Mouse (Mus musculus) kidney, postnatal 0 days (tissue): ENCODE measurements at regions not wholly inside any gene's neighbourhood (a gene's known extent, or its start where the extent isn't known, plus 50 kb on each side); places are given as distances from the start of the nearest gene placed in this dataset.
A peak's percentile ranks its signal among the peaks of the same experiment; 100 is the strongest.

Source experiments
- ATAC-seq: fragments of 200-750 bp; cut with Nextera tagmentation; replicated peaks from 2 replicates; pipeline ENCODE4 v1.8.0; 2017; ENCODE audit warnings: low read depth, moderate number of reproducible peaks, moderate TSS enrichment, moderate library complexity; ENCODE audit not compliant: low FRiP score
- DNase-seq: peaks from one replicate; pipeline ENCODE4 v3.0.0-alpha.2; 2016; ENCODE audit warnings: low spot score
- H3K27ac ChIP-seq: fragments of 300-500 bp; sonication (generic); 2 replicates; pipeline ENCODE4 v1.5.1; 2014; ENCODE audit warnings: mild to moderate bottlenecking
- H3K27me3 ChIP-seq: fragments of 300-500 bp; sonication (generic); 2 replicates; pipeline ENCODE4 v1.6.1; 2014; ENCODE audit warnings: low read length, mixed read lengths; ENCODE audit not compliant: insufficient read depth
- H3K36me3 ChIP-seq: fragments of 300-500 bp; sonication (generic); 2 replicates; pipeline ENCODE4 v1.6.1; 2014; ENCODE audit warnings: low read length, mixed read lengths; ENCODE audit not compliant: insufficient read depth
- H3K4me1 ChIP-seq: fragments of 300-500 bp; sonication (generic); replicated peaks from 2 replicates; pipeline ENCODE4 v1.6.1; 2014; ENCODE audit warnings: antibody characterized with exemption, low read length, mixed read lengths; ENCODE audit not compliant: insufficient read depth
- H3K4me2 ChIP-seq: fragments of 300-500 bp; sonication (generic); 2 replicates; pipeline ENCODE4 v1.6.1; 2014; ENCODE audit warnings: mild to moderate bottlenecking, low read length, moderate library complexity, mixed read lengths
- H3K4me3 ChIP-seq: fragments of 300-500 bp; sonication (generic); replicated peaks from 2 replicates; pipeline ENCODE4 v1.5.1; 2014; ENCODE audit warnings: low read depth, low read length
- H3K9ac ChIP-seq: fragments of 300-500 bp; sonication (generic); 2 replicates; pipeline ENCODE4 v1.6.1; 2014; ENCODE audit warnings: low read depth, low read length
- H3K9me3 ChIP-seq: fragments of 300-500 bp; sonication (generic); replicated peaks from 2 replicates; pipeline ENCODE4 v1.6.1; 2016; ENCODE audit warnings: low read length, inconsistent platforms, mixed read lengths
- CTCF ChIP-seq: IDR thresholded peaks from 2 replicates; pipeline ENCODE4 v1.5.1; 2016; ENCODE audit warnings: antibody characterized with exemption, low read depth, mild to moderate bottlenecking, moderate library complexity
- WGBS: fragments of 180-500 bp; shearing (Covaris S2); extraction: QIAGEN DNeasy Blood & Tissue Kit; methylation state at CpG from one replicate; pipeline ENCODE4 v1.1.7; 2014; 5-methylcytosine and 5-hydroxymethylcytosine counted together

- Histone ChIP-seq H3K27ac (no peak overlapping the region), H3K36me3 (no peaks in the 10 kb centered on the region), H3K4me1 (0 out of 2 replicates have a peak, but pooled peaks cover 4% of the 10 kb centered on the region), H3K9ac (no peak overlapping the region), H3K4me2 (no peak overlapping the region), H3K9me3 (no peaks in the 10 kb centered on the region), H3K27me3 (no peaks in the 10 kb centered on the region), H3K4me3 (no peak overlapping the region)
- no peak for ATAC-seq
- no peak for TF ChIP-seq CTCF
- DNase-seq: peak; percentile 19
- WGBS: 24% methylated on average over 8 of the region's 8 CpGs
Observed at GRCm38 (mm10) chr2:48098931-48099531, 714.9 kb upstream of the Acvr2a start.

DNA sequence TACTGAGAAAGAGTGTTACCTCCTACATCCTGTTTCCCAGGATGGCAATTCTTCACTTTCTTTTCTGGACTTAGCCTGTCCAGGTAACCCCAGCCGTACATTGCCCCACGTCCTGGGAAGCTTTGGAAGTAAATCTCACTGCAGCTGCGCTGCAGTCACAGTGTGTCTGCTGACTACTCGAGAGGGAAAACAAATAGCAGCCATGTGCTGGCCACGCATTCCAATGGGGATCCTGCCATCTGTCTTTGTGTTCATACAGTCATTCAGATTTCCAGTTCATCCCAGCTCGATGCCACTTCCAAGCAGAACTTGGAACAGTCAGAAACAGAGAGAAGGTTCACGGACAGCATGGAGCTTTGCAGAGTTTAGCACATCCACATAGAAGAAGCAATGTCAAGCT is 690.2 kb upstream of the Acvr2a start:
- ATAC-seq: no peak
- 61% methylated on average over 7 of the region's 7 CpGs for WGBS
- Histone ChIP-seq H3K9me3 (no peaks in the 10 kb centered on the region), H3K4me3 (no peak overlapping the region), H3K27me3 (no peaks in the 10 kb centered on the region), H3K36me3 (no peaks in the 10 kb centered on the region), H3K4me2 (no peak overlapping the region), H3K4me1 (no peaks in the 10 kb centered on the region), H3K9ac (no peak overlapping the region), H3K27ac (no peak overlapping the region)
- no peak for DNase-seq
- no peak for TF ChIP-seq CTCF

DNA sequence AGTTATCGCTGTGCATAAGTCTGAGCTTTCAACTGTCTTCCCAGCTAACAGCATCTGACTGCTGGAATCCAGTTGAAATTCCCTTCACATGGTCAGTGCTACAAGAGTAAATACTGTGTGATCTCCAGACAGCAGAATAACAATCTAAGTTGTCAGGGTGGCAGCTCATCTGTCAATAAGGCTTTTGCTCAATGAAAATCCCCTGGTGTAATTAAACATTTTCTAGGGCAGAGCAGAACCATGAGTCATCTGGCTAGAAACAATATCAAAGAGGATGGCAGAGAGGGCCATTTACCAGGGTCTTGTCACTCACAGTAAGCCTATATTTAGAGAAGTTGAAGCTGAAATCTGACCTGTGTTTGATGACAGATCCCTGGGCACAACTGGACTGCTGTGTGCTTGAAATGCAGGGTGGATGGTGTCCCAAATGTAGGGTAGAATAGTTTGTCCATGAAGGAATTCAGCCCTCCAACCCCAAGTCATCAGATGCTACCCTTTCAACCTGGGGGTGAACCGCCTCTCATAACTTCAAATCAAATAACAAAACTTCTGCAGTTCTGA is 675.8 kb upstream of the Acvr2a start:
- TF ChIP-seq CTCF: no peak
- H3K4me3 ChIP-seq: no peak overlapping the region
- no peak for DNase-seq
- ATAC-seq: no peak
- no peaks in the 10 kb centered on the region for H3K27me3 ChIP-seq
- WGBS: 90% methylated on average over 2 of the region's 2 CpGs
- H3K4me2 ChIP-seq: no peak overlapping the region
- H3K9me3 ChIP-seq: no peaks in the 10 kb centered on the region
- no peak overlapping the region for H3K9ac ChIP-seq
- H3K27ac ChIP-seq: no peak overlapping the region
- no peaks in the 10 kb centered on the region for H3K36me3 ChIP-seq
- no peaks in the 10 kb centered on the region for H3K4me1 ChIP-seq

- no peaks in the 10 kb centered on the region for H3K27me3 ChIP-seq
- no peak for TF ChIP-seq CTCF
- no peak for DNase-seq
- no peaks in the 10 kb centered on the region for H3K36me3 ChIP-seq
- no peak overlapping the region for H3K9ac ChIP-seq
- no peaks in the 10 kb centered on the region for H3K9me3 ChIP-seq
- no peak for ATAC-seq
- H3K4me3 ChIP-seq: no peak overlapping the region
- no peak overlapping the region for H3K4me2 ChIP-seq
- no peaks in the 10 kb centered on the region for H3K4me1 ChIP-seq
- 95% methylated on average over 2 of the region's 2 CpGs for WGBS
- H3K27ac ChIP-seq: no peak overlapping the region
Observed at GRCm38 (mm10) chr2:48141281-48141680, 672.6 kb upstream of the Acvr2a start.

DNA sequence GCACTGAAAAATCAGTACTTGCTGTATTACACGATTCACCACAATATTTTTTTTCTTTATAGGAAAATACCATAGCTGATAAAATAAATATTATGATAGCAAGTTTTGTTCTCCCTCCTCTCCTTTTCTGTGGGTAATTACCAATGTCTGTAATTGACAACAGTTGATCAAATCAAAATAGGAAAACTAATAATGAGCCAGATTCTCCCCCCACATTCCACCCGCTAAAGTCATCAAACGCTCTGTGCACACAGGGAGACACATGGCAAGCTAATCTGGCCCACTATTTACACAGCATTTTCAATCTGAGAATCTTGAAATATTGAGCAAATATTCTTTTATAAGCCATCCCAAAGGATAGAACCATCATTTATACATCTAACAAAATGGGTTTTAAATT is 659.2 kb upstream of the Acvr2a start:
- no peak for ATAC-seq
- no peak for DNase-seq
- H3K27me3 ChIP-seq: no peaks in the 10 kb centered on the region
- 70% methylated on average over 3 of the region's 3 CpGs for WGBS
- no peaks in the 10 kb centered on the region for H3K36me3 ChIP-seq
- H3K9ac ChIP-seq: no peak overlapping the region
- H3K27ac ChIP-seq: no peak overlapping the region
- no peaks in the 10 kb centered on the region for H3K4me1 ChIP-seq
- H3K4me2 ChIP-seq: no peak overlapping the region
- no peak overlapping the region for H3K4me3 ChIP-seq
- no peak for TF ChIP-seq CTCF
- H3K9me3 ChIP-seq: no peaks in the 10 kb centered on the region

GRCm38 (mm10) chr2:48172626-48173025 is 641.3 kb upstream of the Acvr2a start:
- H3K4me1 ChIP-seq: no peaks in the 10 kb centered on the region
- WGBS: 14% methylated on average over 1 of the region's 1 CpGs
- H3K4me2 ChIP-seq: no peak overlapping the region
- H3K36me3 ChIP-seq: no peaks in the 10 kb centered on the region
- no peak for TF ChIP-seq CTCF
- H3K9ac ChIP-seq: no peak overlapping the region
- no peak overlapping the region for H3K27ac ChIP-seq
- DNase-seq: no peak
- no peaks in the 10 kb centered on the region for H3K9me3 ChIP-seq
- ATAC-seq: no peak
- no peaks in the 10 kb centered on the region for H3K27me3 ChIP-seq
- H3K4me3 ChIP-seq: no peak overlapping the region

DNA sequence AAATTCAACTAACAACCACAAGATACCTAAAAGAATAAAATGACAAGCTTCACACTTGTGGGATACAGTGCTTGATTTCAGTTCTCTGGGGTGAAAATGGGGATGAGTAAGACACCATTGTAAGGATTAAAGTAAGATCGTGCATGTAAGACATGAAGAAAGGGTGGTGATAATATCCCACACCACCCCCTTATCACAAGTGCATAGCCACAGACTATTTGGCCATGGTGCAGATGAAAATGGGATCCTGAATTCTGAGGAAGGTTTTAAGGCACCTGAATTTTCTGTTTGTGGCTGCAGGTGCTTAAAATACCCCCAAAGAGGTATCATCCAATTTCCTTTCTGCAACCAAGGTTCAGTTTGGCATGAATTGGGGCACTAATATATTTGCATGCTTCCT is 627.7 kb upstream of the Acvr2a start:
- WGBS: 85% methylated on average over 1 of the region's 1 CpGs
- H3K9me3 ChIP-seq: no peaks in the 10 kb centered on the region
- no peaks in the 10 kb centered on the region for H3K27me3 ChIP-seq
- H3K27ac ChIP-seq: no peak overlapping the region
- H3K36me3 ChIP-seq: no peaks in the 10 kb centered on the region
- no peaks in the 10 kb centered on the region for H3K4me1 ChIP-seq
- TF ChIP-seq CTCF: no peak
- ATAC-seq: no peak
- H3K4me2 ChIP-seq: no peak overlapping the region
- H3K4me3 ChIP-seq: no peak overlapping the region
- no peak overlapping the region for H3K9ac ChIP-seq
- no peak for DNase-seq
